Mouse (Mus musculus) c-Kit-positive CD71-positive TER-119-positive erythroid progenitor cells, embryonic 14.5 days (primary cell): ENCODE measurements around the gene Gmpr.

Source experiments
- DNase-seq: peaks from one replicate; pipeline ENCODE4 v3.0.0-alpha.2; 2013; ENCODE audit warnings: low spot score

Gene Gmpr

GRCm38 (mm10) chr13:45600443-45600842, 93.2 kb downstream of the Gmpr start:
- no peak for DNase-seq
